Mouse (Mus musculus) right cerebral cortex, postnatal 25 days (tissue): ENCODE data around the gene Yipf1.
A peak's percentile ranks its signal among the peaks of the same experiment; 100 is the strongest.

Source experiments
- DNase-seq: peaks from one replicate; pipeline ENCODE4 v3.0.0; 2022

Gene Yipf1

GRCm38 (mm10) chr4:107313690-107314478 lies at the start of gene Yipf1:
Gene Yipf1, plus strand, starts transcription at chr4:107314363.
- peak; percentile 87 for DNase-seq

DNA sequence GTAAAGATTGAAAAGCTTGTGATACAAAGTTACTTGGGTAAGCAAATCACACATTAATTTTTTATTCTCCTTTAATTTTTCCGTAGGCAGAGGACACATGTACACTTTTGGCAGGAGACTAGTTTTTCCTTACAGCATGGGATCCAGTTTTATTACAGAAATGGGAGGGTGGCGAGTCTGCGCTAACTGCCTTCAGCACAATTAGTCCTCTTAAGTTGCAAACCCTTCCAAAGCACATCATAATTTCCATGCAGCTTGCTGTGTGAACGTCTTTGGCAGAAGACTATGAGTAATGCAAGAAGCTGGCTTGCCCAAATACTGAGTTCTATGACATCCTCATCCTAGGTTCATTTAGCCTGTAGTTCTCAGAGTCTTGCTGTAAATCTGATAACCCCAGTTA lies 40.5 kb upstream of the Yipf1 start:
- no peak for DNase-seq

DNA sequence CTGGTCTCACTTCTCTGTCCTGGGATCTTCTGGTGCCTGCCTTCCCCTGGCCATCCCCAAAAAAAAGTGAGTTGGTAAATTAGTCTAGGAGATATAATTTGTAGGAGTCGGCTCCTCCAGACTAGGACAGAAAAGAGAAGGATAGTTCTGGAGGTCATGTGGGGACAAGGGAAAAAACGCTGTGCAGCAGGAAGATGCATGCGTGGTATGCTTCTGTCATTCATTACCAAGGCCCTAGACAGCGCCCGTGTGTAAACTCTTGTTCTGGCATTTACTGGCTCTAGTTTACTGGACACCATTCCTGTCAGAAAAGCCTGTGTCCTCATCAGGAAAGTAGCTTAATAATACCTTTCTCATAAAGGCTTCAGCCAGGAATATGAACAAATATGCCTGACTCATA lies 39.7 kb upstream of the Yipf1 start:
- DNase-seq, result no peak

DNA sequence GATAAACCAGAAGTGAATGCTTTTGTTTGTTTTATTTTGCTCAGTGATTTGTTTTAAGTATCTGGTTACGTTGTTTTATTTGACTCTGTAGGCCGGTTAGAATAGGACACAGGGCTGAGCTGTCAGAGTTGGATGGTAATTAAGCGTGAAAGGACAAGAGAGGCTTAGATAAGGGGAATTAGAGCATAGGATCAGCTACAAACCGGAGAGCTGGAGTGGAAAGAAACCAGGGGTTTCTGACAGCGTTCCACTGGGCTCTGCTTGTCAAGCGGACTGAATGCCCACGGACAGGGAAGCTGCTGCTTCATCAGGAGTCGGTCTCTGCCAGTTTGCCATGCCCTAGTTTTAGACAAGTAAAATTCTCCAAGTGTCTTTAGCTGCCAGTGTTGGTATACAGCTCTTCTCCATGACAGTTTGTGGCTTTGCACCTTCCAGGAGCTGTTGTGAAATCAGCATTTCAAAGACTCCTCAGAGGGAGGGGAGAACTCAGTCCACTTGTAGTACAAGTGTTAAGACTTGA lies 35.9 kb upstream of the Yipf1 start:
- no peak for DNase-seq

- no peak for DNase-seq
Measured at GRCm38 (mm10) chr4:107280843-107281475, 33.2 kb upstream of the Yipf1 start.

DNA sequence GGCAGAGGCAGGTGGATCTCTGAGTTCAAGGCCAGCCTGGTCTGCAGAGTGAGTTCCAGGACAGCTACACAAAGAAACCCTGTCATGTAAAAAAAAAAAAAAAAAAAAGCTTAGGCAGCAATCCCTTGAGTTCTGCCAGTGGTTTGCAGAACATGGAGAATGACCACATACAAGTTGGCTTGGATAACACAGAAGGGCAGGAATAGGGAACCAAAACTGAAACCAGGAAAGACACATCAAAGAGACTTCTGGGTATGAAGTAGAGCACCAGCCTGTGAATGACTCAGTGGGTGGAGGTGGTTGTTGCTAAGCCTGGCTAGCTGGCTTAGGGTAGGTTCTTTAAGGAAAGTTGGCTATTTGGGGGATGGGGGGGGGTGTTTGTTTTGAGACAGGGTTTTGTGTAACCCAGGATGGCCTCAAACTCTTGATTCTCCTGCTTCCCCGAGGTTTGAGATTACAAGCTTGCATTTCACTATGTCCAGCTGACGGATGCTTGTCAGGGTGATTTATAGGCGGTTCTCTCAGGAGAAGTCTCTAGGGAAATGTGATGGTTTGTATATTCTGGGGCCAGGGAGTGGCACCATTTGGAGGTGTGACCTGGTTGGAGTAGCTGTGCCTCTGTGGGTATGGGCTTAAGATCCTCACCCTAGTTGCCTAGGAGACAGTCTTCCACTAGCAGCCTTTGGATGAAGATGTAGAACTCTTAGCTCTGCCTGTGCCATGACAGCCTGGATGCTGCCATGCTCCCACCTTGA lies 28.5 kb upstream of the Yipf1 start:
- no peak for DNase-seq

DNA sequence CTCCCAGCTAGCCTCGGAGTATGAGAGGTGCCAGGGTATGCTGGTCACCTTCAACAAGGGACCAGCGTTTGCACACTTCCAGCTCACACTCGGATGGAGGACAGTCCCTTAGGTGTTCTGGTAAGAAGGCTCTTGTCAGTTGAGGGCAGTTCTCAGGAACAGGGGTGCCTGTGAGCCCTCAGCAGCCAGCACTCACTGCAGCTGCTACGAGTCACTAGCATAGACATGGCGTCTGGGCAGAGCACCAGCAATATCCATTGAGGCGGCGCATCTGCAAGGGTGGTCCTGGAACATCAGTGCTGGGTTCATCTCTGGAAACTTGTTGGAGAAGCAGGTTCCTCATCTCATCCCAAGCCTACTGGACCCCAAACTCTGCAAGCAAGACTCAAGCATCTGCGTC lies 27.8 kb upstream of the Yipf1 start:
- no peak for DNase-seq

DNA sequence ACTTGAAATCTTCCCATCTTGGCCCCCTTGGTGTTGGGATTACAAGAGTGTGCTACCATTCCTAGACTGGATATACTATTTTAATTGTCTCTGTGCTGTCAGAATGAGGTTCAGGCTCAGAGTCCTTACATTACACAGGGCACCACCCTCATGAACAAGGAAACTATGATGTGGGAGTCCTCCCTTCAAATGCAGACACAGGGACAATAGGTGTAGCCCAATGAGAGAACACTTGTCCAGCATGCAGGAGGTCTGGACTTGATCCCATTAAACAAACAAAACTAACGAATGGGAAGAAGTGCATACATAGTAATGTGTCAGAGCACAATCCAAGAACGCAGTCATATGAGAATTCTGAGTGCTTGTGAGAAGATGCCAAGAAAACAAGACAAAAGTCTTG lies 26.6 kb upstream of the Yipf1 start:
- DNase-seq, result no peak

- DNase-seq, result no peak
Measured at GRCm38 (mm10) chr4:107291611-107292272, 22.4 kb upstream of the Yipf1 start.

DNA sequence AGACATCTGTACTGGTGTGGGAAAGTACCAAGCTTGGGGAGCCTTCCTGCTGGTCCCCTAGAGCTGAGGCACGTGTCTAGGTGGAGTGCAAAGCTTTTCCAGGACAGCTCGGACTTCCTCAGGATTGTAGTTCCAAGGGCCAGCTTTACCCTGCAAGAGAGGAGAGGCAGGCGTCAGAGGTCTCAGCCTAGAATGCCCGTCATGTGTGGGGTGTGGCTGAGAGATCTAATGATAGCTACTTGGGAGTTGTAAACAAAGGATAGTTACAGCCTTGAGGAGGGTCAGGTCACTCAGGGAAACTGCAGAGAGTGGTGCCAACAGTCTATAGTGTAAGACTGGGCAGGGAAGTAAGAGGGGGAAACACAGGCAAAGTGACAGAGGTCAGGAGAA lies 21.9 kb upstream of the Yipf1 start:
- no peak for DNase-seq

- no peak for DNase-seq
Measured at GRCm38 (mm10) chr4:107298071-107298606, 16.0 kb upstream of the Yipf1 start.

DNA sequence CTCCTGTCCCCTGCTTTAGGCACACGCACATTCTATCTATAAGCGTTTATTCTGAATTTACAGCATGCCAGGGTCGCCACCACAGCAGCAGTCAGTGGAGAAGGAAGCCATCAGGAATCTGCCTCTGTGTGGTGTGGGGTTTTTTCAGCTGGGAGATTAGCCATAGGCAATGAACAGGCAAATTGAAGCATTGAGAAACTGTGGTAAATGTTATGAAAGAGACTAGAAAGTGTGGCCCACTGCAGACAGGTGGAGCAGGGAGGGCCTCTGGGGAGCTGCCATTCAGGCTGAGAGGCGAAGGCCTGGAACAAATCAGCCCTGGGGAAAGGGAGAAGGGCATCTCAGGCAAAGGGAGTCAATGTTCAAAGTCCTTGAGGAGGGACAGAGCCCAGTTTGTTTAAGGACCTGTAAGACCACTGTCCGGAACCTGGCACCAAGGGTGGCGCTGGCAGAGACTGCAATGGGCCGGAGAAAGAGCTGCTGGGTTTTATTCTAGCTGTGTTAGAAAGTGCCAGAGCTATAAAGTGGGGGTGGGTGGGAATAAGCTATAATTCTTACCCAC lies 14.3 kb upstream of the Yipf1 start:
- no peak for DNase-seq

GRCm38 (mm10) chr4:107300371-107300770 lies 13.8 kb upstream of the Yipf1 start:
- DNase-seq, result no peak

- DNase-seq, result no peak
Measured at GRCm38 (mm10) chr4:107300902-107301555, 13.1 kb upstream of the Yipf1 start.

DNA sequence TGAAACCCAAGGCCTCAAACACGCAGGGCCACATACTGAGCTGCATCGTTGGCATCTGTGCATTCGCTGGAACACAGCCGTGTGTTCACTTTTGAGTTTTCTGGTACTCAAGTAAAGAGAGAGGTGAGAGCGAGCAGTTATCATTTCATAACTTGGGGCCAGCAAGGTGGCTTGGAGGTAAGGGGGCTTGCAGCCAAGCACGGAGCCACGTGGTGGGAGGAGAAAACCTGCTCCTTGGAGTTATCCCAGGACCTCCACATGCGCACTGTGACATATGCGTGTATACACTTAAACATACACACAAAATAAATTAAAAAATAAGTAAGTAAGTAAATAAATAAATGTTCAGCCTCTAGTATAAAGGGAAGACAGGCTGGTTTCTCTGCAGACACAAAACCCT lies 11.9 kb upstream of the Yipf1 start:
- no peak for DNase-seq

- DNase-seq, result no peak
Measured at GRCm38 (mm10) chr4:107302832-107303231, 11.3 kb upstream of the Yipf1 start.

GRCm38 (mm10) chr4:107303531-107303930 lies 10.6 kb upstream of the Yipf1 start:
- DNase-seq, result no peak

DNA sequence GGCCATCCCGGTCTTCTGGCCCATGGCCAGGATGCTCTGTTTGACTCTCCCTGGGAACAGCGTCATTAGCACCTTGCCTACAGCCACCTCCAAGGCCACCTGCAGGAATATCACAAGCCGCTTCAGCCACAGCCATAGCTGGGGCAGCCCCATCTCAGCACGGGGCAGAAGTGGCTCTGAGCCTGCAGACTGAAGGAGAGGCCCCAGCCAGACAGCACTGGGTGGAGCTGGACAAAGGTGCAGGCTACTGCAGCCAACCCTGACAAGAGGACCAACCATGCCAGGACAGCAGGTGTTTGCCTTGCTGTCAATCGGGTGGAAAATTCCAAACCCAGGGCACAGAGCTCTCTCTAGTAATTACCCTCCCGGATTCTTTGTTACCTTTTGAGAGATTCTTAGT lies 7.2 kb upstream of the Yipf1 start, which contains the start of gene Dio1:
Gene Dio1 (minus strand): TSS at position 204 of the 400 bp plus-strand sequence.
- DNase-seq, result no peak

- no peak for DNase-seq
Measured at GRCm38 (mm10) chr4:107314479-107314805, 279 bp downstream of the Yipf1 start.

- DNase-seq, result no peak
Measured at GRCm38 (mm10) chr4:107318646-107319045, 4.5 kb downstream of the Yipf1 start.

- DNase-seq, result no peak
Measured at GRCm38 (mm10) chr4:107321041-107321440, 6.9 kb downstream of the Yipf1 start.

GRCm38 (mm10) chr4:107323113-107323512 lies 8.9 kb downstream of the Yipf1 start:
- no peak for DNase-seq
